Mouse (Mus musculus) urinary bladder, adult 18-20 months (tissue): Measurements from ENCODE around the gene Zbtb45.

Experiments
- DNase-seq, 2 experiments: peaks; one replicate each; pipeline ENCODE4 v3.0.0; 2022; ENCODE audit warnings: low spot score in 2 of 2, mixed read lengths in 2 of 2

Gene Zbtb45

GRCm38 (mm10) chr7:13010005-13010908 is at the start of gene Zbtb45:
Gene Zbtb45 (minus strand): TSS chr7:13010034.
- no peak for DNase-seq

GRCm38 (mm10) chr7:13059536-13059935 is 49.7 kb upstream of the Zbtb45 start:
- DNase-seq = no peak

DNA sequence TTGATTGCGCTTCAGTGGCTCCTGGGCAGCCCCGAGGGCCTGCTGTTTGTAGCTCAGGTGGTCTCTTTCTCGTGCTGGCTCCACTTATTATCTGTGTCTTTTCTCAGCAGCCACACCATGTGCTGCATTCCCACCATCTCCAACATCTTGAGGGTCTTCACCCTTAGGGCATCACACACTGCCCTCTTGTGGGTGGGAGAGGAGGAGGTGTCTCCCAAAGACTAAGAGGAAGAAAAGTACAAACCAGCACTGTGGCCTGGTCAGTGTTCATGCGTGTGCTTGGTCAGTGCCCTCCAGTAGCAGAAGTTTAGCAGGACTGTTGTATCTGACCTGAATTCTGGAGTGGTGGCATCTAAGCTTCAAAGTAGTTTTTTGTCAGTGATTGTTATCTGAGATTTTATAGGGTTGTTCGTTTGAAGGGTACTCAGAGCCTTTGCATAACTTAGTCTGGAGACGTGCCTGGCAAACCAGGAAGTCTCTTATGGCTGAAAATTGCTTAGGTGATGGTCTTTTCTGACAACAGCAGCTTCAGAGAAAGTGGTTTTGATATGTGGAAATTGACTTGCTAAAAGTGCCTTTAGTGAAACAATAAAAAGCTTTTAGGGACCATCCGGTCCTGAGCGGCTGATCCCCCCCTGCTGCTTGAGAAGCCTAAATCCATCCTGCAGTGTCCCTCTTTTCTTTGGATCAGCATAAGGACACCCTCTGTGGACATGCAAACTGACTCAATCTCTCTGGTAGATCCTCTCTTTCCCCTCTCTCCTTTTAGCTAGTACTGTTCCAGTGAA is 47.3 kb upstream of the Zbtb45 start:
- no peak for DNase-seq

DNA sequence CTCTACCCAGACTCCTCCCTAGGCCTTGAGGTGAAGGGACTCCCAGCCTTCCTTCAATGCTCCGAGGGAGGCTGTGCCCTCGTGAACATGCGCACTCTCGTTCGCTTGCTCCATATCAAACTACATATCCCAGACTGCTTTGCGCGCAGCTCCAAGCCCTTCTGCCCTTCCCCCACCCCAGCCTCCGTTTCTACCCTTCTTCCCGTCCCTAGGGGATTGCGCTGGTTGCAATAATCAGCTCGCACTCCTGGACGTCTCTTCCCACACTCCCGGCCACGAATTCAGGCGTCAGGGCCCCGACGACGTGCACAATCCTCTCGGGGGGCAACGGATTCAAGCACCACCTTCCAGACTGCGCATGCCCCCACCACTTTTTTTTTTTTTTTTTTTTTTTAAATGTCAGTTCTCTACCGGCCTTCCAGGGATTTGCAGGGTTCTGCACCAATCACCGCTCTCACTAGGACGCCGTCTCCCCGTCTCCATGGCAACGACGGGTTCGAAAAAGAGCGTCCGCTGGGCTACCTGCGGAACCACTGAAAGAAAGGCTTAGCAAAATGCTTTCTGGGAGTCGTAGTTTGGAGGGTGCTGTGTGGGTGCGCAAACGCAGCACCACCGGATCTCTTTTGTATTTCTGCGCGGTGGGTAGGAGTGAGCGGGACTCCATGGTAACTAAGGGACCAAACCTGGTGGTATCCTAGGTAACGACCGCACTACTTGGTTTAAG is 44.6 kb upstream of the Zbtb45 start, which contains the start of gene Mzf1:
Mzf1 (minus strand) TSS at position 478 of the 724 bp plus-strand sequence.
- peak; percentile 86 to 90 for DNase-seq

GRCm38 (mm10) chr7:13053961-13054286 is 44.1 kb upstream of the Zbtb45 start:
- no peak for DNase-seq

GRCm38 (mm10) chr7:13053501-13053900 is 43.7 kb upstream of the Zbtb45 start:
- no peak for DNase-seq

GRCm38 (mm10) chr7:13053001-13053400 is 43.2 kb upstream of the Zbtb45 start:
- no peak for DNase-seq

DNA sequence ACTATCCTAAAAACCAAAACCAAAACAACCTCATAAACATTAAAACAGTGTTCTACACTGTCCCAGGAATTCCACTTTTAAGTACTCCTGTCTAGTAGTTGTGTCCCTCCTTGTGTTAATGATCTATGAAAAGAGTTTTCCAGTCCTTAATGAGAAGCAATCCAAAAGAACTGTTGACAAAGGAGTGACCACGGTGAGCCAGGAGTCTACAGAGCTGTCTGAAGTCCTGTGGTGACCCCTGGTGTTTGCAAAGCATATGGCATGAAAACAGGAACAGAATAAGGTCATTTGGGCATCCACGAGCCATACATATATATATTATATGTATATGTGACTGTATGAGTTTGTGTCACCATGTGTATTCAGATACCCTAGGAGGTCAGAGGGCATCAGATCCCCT is 36.2 kb upstream of the Zbtb45 start:
- DNase-seq = no peak

- DNase-seq = peak in 1 of 2 experiments; percentile 1
Measured at GRCm38 (mm10) chr7:13044254-13044625, 34.4 kb upstream of the Zbtb45 start.

- DNase-seq = no peak
Measured at GRCm38 (mm10) chr7:13043445-13044253, 33.8 kb upstream of the Zbtb45 start.

DNA sequence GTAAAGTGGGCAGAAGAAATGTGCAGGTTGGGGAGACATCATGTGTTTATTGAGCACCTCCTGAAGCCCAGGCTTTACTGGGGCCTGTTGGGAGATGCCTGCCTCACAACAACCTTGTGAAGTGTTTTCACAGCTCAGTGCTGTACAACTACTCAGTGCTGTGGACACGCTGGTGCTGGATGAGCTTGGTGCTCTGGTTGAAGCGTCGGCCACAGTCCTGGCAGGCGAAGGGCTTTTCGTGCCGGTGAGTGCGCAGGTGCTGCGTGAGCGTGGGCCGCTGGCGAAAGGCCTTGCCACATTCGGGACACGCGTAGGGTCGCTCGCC is 33.2 kb upstream of the Zbtb45 start:
- no peak for DNase-seq

GRCm38 (mm10) chr7:13042511-13042910 is 32.7 kb upstream of the Zbtb45 start:
- no peak for DNase-seq

DNA sequence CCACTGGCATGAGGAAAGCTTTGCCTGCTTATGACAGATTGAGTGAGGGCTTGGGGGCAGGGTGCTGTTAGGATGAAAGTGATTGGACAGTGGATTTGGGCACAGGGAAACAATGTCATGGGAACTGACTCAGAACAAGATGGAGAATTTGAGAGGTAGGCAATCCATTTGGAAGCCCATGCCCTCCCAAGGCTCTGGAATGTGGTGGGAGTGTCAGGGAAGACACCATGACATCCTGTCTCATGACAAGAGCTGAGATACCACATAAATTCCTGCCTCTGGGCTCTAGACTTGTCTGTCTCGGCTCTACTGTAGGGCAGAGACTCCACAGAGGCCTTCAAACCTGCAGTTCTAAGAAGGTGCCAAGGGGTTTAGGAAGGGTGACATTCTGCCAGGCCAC is 31.4 kb upstream of the Zbtb45 start:
- DNase-seq = no peak

- DNase-seq = no peak
Measured at GRCm38 (mm10) chr7:13039181-13039580, 29.3 kb upstream of the Zbtb45 start.

DNA sequence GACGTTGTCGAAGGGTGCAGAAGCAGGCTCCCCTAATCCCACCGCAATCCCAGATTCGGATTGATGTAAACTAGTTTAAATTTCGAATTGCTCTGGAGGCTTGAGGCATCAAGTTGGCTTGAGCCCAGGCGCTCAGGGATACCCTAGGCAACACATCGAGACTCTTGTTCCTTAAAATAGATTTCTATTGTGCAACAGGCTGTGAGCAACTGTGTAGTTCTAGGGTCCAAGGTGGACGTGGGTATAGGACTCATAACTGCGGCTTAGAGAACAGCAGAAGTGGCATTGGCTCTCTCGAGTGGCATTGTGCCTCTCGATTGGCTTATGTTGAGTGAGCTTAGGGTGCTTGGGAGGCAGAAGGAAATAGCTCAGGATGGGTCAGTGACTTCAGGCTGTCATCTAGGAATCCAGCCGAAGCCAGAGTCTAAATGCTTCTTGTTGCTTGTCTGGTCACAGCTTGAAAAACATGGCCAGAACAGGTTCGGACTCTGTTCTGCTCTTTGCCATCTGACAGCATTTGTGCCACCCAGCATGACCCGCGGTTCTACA is 28.9 kb upstream of the Zbtb45 start:
- DNase-seq = no peak

DNA sequence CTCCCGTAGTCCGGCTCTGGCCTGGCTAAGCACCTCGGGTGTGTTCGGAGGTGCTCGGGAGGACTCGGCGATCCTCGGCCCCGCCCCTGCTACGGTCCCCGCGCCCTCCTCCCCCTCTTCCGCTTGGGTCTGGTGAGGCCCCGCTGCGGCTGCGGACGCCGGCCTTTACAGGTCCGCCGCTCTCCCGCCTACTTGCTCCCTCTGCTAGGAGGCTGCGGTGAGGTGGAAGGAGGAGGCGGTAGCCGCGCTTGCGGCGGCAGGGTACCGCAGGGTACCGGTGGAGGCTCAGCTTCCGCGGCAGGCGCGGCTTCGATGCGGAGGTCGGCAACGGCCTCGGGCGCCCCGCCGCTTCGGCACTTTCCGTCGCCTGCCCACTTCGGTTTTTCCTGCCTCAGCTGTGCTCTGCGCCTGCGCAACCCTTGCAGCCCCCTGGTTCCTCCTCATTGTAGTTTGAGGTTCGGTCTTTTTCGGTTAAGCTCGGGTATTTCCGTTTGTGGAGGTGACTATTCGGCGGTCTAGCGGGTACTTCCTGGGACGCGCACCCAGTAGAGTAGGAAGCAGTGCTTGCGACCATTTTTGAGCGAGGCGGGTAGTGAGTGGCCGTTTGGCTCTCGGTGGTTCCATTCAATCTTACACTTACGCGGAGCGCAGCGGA is 28.2 kb upstream of the Zbtb45 start, which contains the start of gene Ube2m:
Ube2m (minus strand) TSS at position 375 of the 655 bp plus-strand sequence.
- peak; percentile 95 to 99 for DNase-seq

- no peak for DNase-seq
Measured at GRCm38 (mm10) chr7:13037366-13037765, 27.5 kb upstream of the Zbtb45 start.

DNA sequence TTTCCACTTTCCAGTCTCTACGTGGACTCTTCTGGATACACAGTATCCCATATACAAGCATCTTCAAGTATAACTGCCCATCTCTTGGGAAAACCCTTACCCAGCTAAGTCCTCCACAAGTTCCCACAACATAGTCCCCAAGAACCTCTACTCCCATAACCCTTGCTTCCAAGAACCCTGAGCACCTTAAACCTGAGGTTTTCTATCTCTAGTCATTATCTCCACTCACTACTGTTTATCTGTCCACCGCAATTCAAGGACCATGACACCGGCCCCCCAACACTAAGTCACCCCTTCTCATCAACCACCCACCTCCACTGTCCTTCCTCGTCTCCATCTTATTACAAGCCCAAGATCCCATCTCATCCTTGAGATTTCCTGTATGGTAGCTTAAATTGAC is 27.0 kb upstream of the Zbtb45 start:
- no peak for DNase-seq

GRCm38 (mm10) chr7:13035211-13035855 is 25.5 kb upstream of the Zbtb45 start:
- no peak for DNase-seq
